Mouse (Mus musculus) CD4-positive, CD25-positive, alpha-beta regulatory T cell, adult 4 months (primary cell): ENCODE results near the gene Blvrb. TPM values are rescaled to one million over a fixed set of nuclear protein-coding genes. Genes with fewer than 3 reads are reported as not detected.
"Not testable (repeated sequence)": the region's sequence is repeated elsewhere in the genome, so short reads cannot be mapped to it uniquely, and the experiment has no call there.

Source experiments
- ATAC-seq: one replicate; pipeline ENCODE4 v1.8.0; 2017
- polyA plus RNA-seq, 2 experiments: library from polyadenylated mRNA; unstranded; fragments of 100-300 nt; shearing (Covaris generic); gene quantifications; one replicate each; pipeline ENCODE4 v1.2.1; 2017

Blvrb gene
- polyA plus RNA-seq, 2 experiments from 2014 or later = 14.1 to 19.9 TPM

- ATAC-seq = no peak
These were observed 38.5 kb downstream of the Blvrb start for GRCm38 (mm10) chr7:27486102-27486769.

GRCm38 (mm10) chr7:27486770-27487697 is 39.3 kb downstream of the Blvrb start, which contains the start of gene Sertad1:
TSS of gene Sertad1 (plus strand) at chr7:27486910.
- ATAC-seq = peak; percentile 83

GRCm38 (mm10) chr7:27487740-27488268 is 40.0 kb downstream of the Blvrb start:
- peak; percentile 8 for ATAC-seq

GRCm38 (mm10) chr7:27489270-27489869 is 41.6 kb downstream of the Blvrb start:
- ATAC-seq = no peak

GRCm38 (mm10) chr7:27490227-27490542 is 42.4 kb downstream of the Blvrb start:
- no peak for ATAC-seq

GRCm38 (mm10) chr7:27490543-27491329 is 43.0 kb downstream of the Blvrb start:
- ATAC-seq = peak; percentile 40

GRCm38 (mm10) chr7:27491856-27492255 is 44.1 kb downstream of the Blvrb start:
- ATAC-seq = no peak

GRCm38 (mm10) chr7:27493022-27493421 is 45.2 kb downstream of the Blvrb start:
- no peak for ATAC-seq

- ATAC-seq = no peak
These were observed 45.7 kb downstream of the Blvrb start for GRCm38 (mm10) chr7:27493450-27493849.

- ATAC-seq = not testable (repeated sequence)
These were observed 47.0 kb downstream of the Blvrb start for GRCm38 (mm10) chr7:27494659-27495367.

- no peak for ATAC-seq
These were observed 51.3 kb downstream of the Blvrb start, which contains the start of gene Prx for GRCm38 (mm10) chr7:27499036-27499435. TSS of gene Prx (plus strand) at chr7:27499324.

- ATAC-seq = no peak
These were observed 53.8 kb downstream of the Blvrb start for GRCm38 (mm10) chr7:27501620-27502019.

- ATAC-seq = no peak
These were observed 59.1 kb downstream of the Blvrb start for GRCm38 (mm10) chr7:27506765-27507370.

GRCm38 (mm10) chr7:27507711-27508647 is 60.2 kb downstream of the Blvrb start:
- peak; percentile 89 for ATAC-seq

- ATAC-seq = peak; percentile 62
These were observed 60.8 kb downstream of the Blvrb start for GRCm38 (mm10) chr7:27508648-27509005.

- ATAC-seq = no peak
These were observed 63.0 kb downstream of the Blvrb start for GRCm38 (mm10) chr7:27510809-27511208.

GRCm38 (mm10) chr7:27514961-27515360 is 67.2 kb downstream of the Blvrb start:
- ATAC-seq = no peak
